Mouse (Mus musculus): ENCODE results near the gene Fhl2.

DNA sequence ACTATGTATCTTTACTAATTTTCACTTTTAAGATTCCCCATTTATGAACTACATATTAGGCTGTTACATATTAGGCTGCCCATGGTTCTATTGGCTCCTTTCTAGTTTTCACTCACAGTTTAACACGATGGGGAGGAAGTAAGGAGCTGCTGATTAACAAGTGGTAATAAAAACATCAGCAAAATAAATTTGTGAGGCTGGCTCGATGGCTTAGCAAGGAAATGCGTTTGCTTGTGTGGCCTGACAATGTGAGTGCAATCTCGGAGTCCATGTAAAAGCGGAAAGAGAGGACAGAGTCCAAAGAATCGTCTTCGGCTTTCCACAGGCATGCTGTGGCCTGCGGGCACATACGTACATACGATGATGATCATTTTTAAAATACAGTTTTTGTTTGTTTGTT, 4.3 kb downstream of the Fhl2 start:
- no peak for TF ChIP-seq CTCF (conservative IDR thresholded peaks at IDR 0.05; ENCODE audit: low read length)
- TF ChIP-seq POU5F1 (IDR thresholded peaks at IDR 0.05; ENCODE audit: borderline replicate concordance, low read length): no peak
